Mouse (Mus musculus) urinary bladder, postnatal 14 days (tissue): ENCODE measurements around the gene Trim31.
"Not testable (repeated sequence)": the region's sequence is repeated elsewhere in the genome, so short reads cannot be mapped to it uniquely, and the experiment has no call there.

Source experiments
- DNase-seq: peaks from one replicate; pipeline ENCODE4 v3.0.0; 2021; ENCODE audit warnings: low spot score

The Trim31 gene

GRCm38 (mm10) chr17:36897552-36898205, at the start of gene Trim31:
Trim31 (plus strand) TSS chr17:36898118.
- DNase-seq = no peak

GRCm38 (mm10) chr17:36848911-36849310, 49.0 kb upstream of the Trim31 start:
- no peak for DNase-seq

GRCm38 (mm10) chr17:36849992-36850391, 47.9 kb upstream of the Trim31 start:
- DNase-seq = no peak

GRCm38 (mm10) chr17:36851200-36851599, 46.7 kb upstream of the Trim31 start:
- DNase-seq = no peak

- no peak for DNase-seq
Observed at GRCm38 (mm10) chr17:36851627-36852026, 46.3 kb upstream of the Trim31 start.

- no peak for DNase-seq
Observed at GRCm38 (mm10) chr17:36855484-36855883, 42.4 kb upstream of the Trim31 start.

GRCm38 (mm10) chr17:36856236-36856635, 41.7 kb upstream of the Trim31 start:
- DNase-seq = no peak

GRCm38 (mm10) chr17:36858181-36858580, 39.7 kb upstream of the Trim31 start:
- DNase-seq = no peak

- DNase-seq = no peak
Observed at GRCm38 (mm10) chr17:36861680-36862079, 36.2 kb upstream of the Trim31 start.

GRCm38 (mm10) chr17:36866719-36867527, 31.0 kb upstream of the Trim31 start, which contains the start of gene Trim15:
Trim15 (minus strand) TSS chr17:36867210.
- DNase-seq = no peak

- DNase-seq = no peak
Observed at GRCm38 (mm10) chr17:36868836-36869235, 29.1 kb upstream of the Trim31 start.

- no peak for DNase-seq
Observed at GRCm38 (mm10) chr17:36869284-36869954, 28.5 kb upstream of the Trim31 start, which contains the start of gene Trim10. Trim10 (plus strand) TSS chr17:36869574.

- peak; percentile 41 for DNase-seq
Observed at GRCm38 (mm10) chr17:36869955-36870810, 27.7 kb upstream of the Trim31 start.

GRCm38 (mm10) chr17:36874636-36875035, 23.3 kb upstream of the Trim31 start:
- no peak for DNase-seq

GRCm38 (mm10) chr17:36883350-36883749, 14.6 kb upstream of the Trim31 start:
- DNase-seq = no peak

- no peak for DNase-seq
Observed at GRCm38 (mm10) chr17:36885132-36885790, 12.7 kb upstream of the Trim31 start.

- no peak for DNase-seq
Observed at GRCm38 (mm10) chr17:36890073-36890903, 7.6 kb upstream of the Trim31 start, which contains the start of gene Trim40. Trim40 (minus strand) TSS chr17:36890123.

GRCm38 (mm10) chr17:36891496-36891895, 6.4 kb upstream of the Trim31 start:
- DNase-seq = not testable (repeated sequence)

GRCm38 (mm10) chr17:36892362-36892761, 5.6 kb upstream of the Trim31 start:
- peak; percentile 29 for DNase-seq

GRCm38 (mm10) chr17:36893387-36893786, 4.5 kb upstream of the Trim31 start:
- no peak for DNase-seq
